Mouse (Mus musculus): ENCODE measurements around the gene Tbc1d2b. TPM values are rescaled to one million over a fixed set of nuclear protein-coding genes. Genes with fewer than 3 reads are reported as not detected.

Tbc1d2b gene
- polyA plus RNA-seq, 1 experiment from 2014 or later = 9.6 TPM

DNA sequence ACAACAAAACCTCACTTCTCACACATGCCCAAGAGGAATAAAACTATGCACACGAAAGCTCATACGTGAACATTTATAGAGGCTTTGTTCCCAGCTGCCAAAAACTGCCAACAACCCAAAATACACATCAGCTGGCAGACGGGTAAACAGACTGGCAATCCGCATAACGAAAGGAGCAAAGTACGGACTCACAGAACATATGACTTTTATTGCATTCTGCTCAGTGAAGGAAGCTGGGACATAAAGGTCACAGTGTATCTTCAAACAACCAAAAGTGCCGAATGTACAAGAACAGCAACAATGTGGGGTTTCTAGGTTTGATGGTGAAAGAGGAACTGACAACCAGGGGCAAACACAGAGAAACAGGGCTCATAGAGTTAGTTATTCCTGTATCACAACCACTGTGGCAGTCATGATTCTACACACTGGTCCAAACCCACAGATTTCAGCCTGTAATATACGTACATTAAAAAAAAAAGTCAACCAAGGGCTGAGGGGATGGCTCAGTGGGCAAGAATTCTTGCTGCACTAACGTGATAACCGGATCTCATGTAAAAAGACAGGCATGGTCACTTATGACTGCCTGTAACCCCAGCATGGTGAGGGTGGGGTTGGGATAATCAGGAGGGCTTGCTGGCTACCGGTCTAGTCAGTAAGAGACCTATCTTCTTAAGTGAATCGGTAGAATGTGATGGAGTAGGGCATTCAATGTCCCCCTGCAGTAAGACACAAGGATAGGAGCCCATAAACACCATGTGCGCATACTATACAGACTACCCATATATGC, 19.4 kb downstream of the Tbc1d2b start:
- H3K27ac ChIP-seq (replicated peaks; ENCODE audit: low read depth, low read length) = no peak overlapping the region
- no peaks in the 10 kb centered on the region for H3K4me1 ChIP-seq (ENCODE audit: control insufficient read depth, insufficient read depth, low read length)
- no peak overlapping the region for H3K9ac ChIP-seq (ENCODE audit: low read length)
- no peak overlapping the region for H3K4me2 ChIP-seq (ENCODE audit: low read depth, severe bottlenecking)
- H3K36me3 ChIP-seq (ENCODE audit: control insufficient read depth, insufficient read depth, low read length) = no peaks in the 10 kb centered on the region
- H3K9me3 ChIP-seq (ENCODE audit: control insufficient read depth, low read length) = no peaks in the 10 kb centered on the region
- ATAC-seq (ENCODE audit: insufficient number of reproducible peaks, low FRiP score, low TSS enrichment, low read depth) = no peak
- no peak overlapping the region for H3K4me3 ChIP-seq (ENCODE audit: low read depth, low read length)
- H3K27me3 ChIP-seq (ENCODE audit: control insufficient read depth, insufficient read depth, low read length) = no peaks in the 10 kb centered on the region
- no peak for DNase-seq (ENCODE audit: low spot score)
- WGBS = 89% methylated on average over 13 of the region's 13 CpGs

DNA sequence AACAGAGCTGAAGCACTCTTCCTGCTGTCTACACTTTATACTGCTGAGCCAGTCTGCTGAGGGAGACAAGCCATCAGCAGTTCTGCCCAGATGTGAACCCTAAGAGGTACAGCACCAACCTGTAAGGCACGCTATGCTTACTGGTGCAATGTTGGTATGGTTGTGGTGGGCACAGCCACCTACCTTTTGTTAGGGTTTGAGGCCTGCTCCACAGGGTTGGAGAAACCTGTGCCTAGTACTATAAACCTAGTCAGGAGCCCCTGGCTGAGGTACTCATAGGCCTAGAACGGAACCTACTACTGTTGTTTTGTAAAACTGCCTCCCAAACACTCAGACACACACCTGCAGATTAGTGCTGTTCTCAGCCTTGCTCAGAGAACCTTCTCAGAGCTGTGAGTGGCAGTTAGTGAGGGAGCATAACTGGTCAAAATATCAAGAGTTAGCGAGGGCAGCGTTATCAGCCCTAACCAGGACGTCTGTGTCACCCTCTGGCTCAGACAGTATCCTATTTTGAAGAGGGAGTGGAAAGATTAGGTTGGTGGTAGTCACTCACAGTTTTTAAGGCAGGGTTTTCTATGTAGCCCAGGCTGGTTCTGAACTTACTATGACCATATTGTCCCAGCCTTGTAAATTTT, 20.3 kb downstream of the Tbc1d2b start:
- Histone ChIP-seq H3K4me1 (ENCODE audit: control insufficient read depth, insufficient read depth, low read length) (no peaks in the 10 kb centered on the region), H3K27me3 (ENCODE audit: control insufficient read depth, insufficient read depth, low read length) (no peaks in the 10 kb centered on the region), H3K9ac (ENCODE audit: low read length) (no peak overlapping the region), H3K4me2 (ENCODE audit: low read depth, severe bottlenecking) (no peak overlapping the region), H3K27ac (replicated peaks; ENCODE audit: low read depth, low read length) (no peak overlapping the region), H3K4me3 (ENCODE audit: low read depth, low read length) (no peak overlapping the region), H3K9me3 (ENCODE audit: control insufficient read depth, low read length) (no peaks in the 10 kb centered on the region), H3K36me3 (ENCODE audit: control insufficient read depth, insufficient read depth, low read length) (no peaks in the 10 kb centered on the region)
- no peak for DNase-seq (ENCODE audit: low spot score)
- 88% methylated on average over 5 of the region's 5 CpGs for WGBS
- no peak for ATAC-seq (ENCODE audit: insufficient number of reproducible peaks, low FRiP score, low TSS enrichment, low read depth)

DNA sequence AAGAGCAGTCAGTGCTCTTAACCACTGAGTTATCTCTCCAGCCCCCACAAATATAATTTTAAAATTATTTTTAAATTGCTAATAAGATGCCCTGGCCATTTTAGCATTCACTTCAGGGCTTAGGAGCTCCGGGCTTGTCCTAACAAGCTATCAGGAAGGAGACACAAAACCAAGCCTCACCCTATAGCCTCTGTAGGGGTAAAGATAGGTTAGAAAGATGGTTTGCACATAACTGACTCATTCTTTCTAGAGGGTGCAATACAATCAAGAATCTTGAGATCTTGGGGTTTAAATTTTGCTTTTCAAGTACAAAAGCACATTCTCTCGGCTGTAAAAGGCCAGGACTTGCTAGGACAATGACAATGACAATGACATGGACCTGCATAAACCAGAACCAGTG, 21.6 kb downstream of the Tbc1d2b start:
- DNase-seq (ENCODE audit: low spot score) = no peak
- ATAC-seq (ENCODE audit: insufficient number of reproducible peaks, low FRiP score, low TSS enrichment, low read depth) = no peak
- Histone ChIP-seq H3K4me3 (ENCODE audit: low read depth, low read length) (no peak overlapping the region), H3K27me3 (ENCODE audit: control insufficient read depth, insufficient read depth, low read length) (no peaks in the 10 kb centered on the region), H3K4me1 (ENCODE audit: control insufficient read depth, insufficient read depth, low read length) (no peaks in the 10 kb centered on the region), H3K9ac (ENCODE audit: low read length) (no peak overlapping the region), H3K9me3 (ENCODE audit: control insufficient read depth, low read length) (no peaks in the 10 kb centered on the region), H3K27ac (replicated peaks; ENCODE audit: low read depth, low read length) (no peak overlapping the region), H3K36me3 (ENCODE audit: control insufficient read depth, insufficient read depth, low read length) (no peaks in the 10 kb centered on the region), H3K4me2 (ENCODE audit: low read depth, severe bottlenecking) (no peak overlapping the region)
- 86% methylated on average over 2 of the region's 2 CpGs for WGBS

DNA sequence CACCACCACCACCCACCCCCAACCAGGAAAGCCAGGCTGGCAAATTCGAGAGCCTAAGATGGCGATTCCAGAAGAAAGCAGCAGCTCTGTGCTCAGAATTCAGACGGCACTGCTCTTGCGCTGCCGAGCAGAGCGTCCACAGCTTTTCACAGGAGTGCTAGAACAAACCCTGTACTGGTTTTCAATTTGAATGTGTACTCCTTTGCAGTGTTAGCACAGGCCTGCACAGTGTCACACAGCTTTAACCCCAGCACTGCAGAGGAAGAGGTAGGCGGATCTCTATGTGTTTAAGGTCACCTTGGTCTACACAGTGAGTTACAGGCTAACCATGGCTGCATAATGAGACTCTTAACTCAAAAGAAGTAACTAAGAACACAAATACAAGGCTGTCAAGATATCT, 22.3 kb downstream of the Tbc1d2b start:
- H3K27me3 ChIP-seq (ENCODE audit: control insufficient read depth, insufficient read depth, low read length) = no peaks in the 10 kb centered on the region
- no peak overlapping the region for H3K27ac ChIP-seq (replicated peaks; ENCODE audit: low read depth, low read length)
- ATAC-seq (ENCODE audit: insufficient number of reproducible peaks, low FRiP score, low TSS enrichment, low read depth) (no peak), DNase-seq (ENCODE audit: low spot score) (no peak)
- no peaks in the 10 kb centered on the region for H3K4me1 ChIP-seq (ENCODE audit: control insufficient read depth, insufficient read depth, low read length)
- no peak overlapping the region for H3K4me2 ChIP-seq (ENCODE audit: low read depth, severe bottlenecking)
- H3K4me3 ChIP-seq (ENCODE audit: low read depth, low read length) = no peak overlapping the region
- no peak overlapping the region for H3K9ac ChIP-seq (ENCODE audit: low read length)
- 92% methylated on average over 7 of the region's 7 CpGs for WGBS
- no peaks in the 10 kb centered on the region for H3K36me3 ChIP-seq (ENCODE audit: control insufficient read depth, insufficient read depth, low read length)
- H3K9me3 ChIP-seq (ENCODE audit: control insufficient read depth, low read length) = no peaks in the 10 kb centered on the region

DNA sequence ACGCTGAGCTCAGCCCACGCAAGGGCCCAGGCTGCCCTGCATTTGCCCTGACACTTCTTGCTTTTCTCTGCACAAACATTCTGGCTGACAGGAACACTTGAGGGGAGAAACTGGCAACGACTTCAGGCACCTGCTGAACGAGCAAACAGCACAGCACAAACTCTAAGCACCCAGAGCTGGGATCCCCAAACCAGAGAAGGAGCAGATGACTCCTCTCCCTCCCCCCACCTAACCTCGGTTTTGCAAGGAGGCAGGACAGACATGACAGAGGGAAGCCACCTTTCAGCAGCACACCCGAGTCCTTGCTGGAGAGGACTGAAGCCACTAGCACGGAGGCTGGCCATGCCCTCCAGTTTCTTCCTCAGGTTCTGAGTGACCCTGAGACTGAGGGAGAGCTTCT, 23.3 kb downstream of the Tbc1d2b start:
- ATAC-seq (ENCODE audit: insufficient number of reproducible peaks, low FRiP score, low TSS enrichment, low read depth) (no peak), DNase-seq (ENCODE audit: low spot score) (no peak)
- 84% methylated on average over 7 of the region's 7 CpGs for WGBS
- Histone ChIP-seq H3K4me2 (ENCODE audit: low read depth, severe bottlenecking) (no peak overlapping the region), H3K36me3 (ENCODE audit: control insufficient read depth, insufficient read depth, low read length) (no peaks in the 10 kb centered on the region), H3K4me3 (ENCODE audit: low read depth, low read length) (no peak overlapping the region), H3K4me1 (ENCODE audit: control insufficient read depth, insufficient read depth, low read length) (no peaks in the 10 kb centered on the region), H3K27ac (replicated peaks; ENCODE audit: low read depth, low read length) (no peak overlapping the region), H3K27me3 (ENCODE audit: control insufficient read depth, insufficient read depth, low read length) (no peaks in the 10 kb centered on the region), H3K9me3 (ENCODE audit: control insufficient read depth, low read length) (no peaks in the 10 kb centered on the region), H3K9ac (ENCODE audit: low read length) (no peak overlapping the region)

DNA sequence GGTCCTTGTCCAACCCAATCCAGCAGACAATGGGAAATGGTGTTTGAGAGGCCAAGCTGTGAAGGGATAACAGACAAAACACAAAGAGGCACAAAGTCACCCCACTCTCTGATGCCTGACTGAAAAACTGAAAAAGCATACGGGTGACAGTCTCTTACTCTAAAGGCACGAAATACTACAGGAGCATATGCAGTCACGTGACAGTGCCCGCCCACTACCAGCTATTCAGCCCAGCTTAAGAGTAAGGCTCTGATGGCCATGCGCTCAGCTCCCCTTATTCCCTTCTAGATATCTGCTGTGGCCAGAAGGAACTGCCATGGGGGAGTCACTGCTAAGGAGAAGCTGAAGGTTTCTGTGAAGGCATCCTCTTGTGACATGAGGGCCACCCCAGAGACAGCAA, 24.8 kb downstream of the Tbc1d2b start:
- H3K36me3 ChIP-seq (ENCODE audit: control insufficient read depth, insufficient read depth, low read length) = no peaks in the 10 kb centered on the region
- no peak overlapping the region for H3K27ac ChIP-seq (replicated peaks; ENCODE audit: low read depth, low read length)
- DNase-seq (ENCODE audit: low spot score) (no peak), ATAC-seq (ENCODE audit: insufficient number of reproducible peaks, low FRiP score, low TSS enrichment, low read depth) (no peak)
- no peak overlapping the region for H3K4me2 ChIP-seq (ENCODE audit: low read depth, severe bottlenecking)
- no peak overlapping the region for H3K4me3 ChIP-seq (ENCODE audit: low read depth, low read length)
- H3K4me1 ChIP-seq (ENCODE audit: control insufficient read depth, insufficient read depth, low read length) = no peaks in the 10 kb centered on the region
- no peaks in the 10 kb centered on the region for H3K9me3 ChIP-seq (ENCODE audit: control insufficient read depth, low read length)
- 95% methylated on average over 5 of the region's 5 CpGs for WGBS
- no peaks in the 10 kb centered on the region for H3K27me3 ChIP-seq (ENCODE audit: control insufficient read depth, insufficient read depth, low read length)
- H3K9ac ChIP-seq (ENCODE audit: low read length) = no peak overlapping the region

DNA sequence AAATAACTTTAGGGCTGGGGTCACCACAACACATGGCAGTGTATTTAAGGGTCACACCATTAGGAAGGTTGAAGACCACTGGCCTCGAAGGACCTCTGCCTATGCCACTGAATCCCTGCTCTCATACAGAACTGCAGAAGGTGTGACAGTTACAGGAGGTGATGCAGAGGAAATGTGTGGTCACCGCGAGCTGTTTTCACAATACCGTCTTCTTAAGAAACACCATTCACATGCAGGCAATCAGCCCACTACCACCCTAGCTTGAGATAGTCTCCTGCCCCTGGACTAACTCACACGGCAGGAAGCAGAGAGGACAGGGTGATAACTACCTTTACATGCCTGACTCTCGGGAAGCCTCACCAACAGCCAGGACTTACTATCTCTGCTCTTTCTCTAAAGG, 25.4 kb downstream of the Tbc1d2b start:
- H3K9me3 ChIP-seq (ENCODE audit: control insufficient read depth, low read length) = no peaks in the 10 kb centered on the region
- H3K4me1 ChIP-seq (ENCODE audit: control insufficient read depth, insufficient read depth, low read length) = no peaks in the 10 kb centered on the region
- no peak overlapping the region for H3K9ac ChIP-seq (ENCODE audit: low read length)
- no peak overlapping the region for H3K27ac ChIP-seq (replicated peaks; ENCODE audit: low read depth, low read length)
- no peak for DNase-seq (ENCODE audit: low spot score)
- H3K4me3 ChIP-seq (ENCODE audit: low read depth, low read length) = no peak overlapping the region
- H3K36me3 ChIP-seq (ENCODE audit: control insufficient read depth, insufficient read depth, low read length) = no peaks in the 10 kb centered on the region
- ATAC-seq (ENCODE audit: insufficient number of reproducible peaks, low FRiP score, low TSS enrichment, low read depth) = no peak
- no peak overlapping the region for H3K4me2 ChIP-seq (ENCODE audit: low read depth, severe bottlenecking)
- WGBS = 90% methylated on average over 6 of the region's 6 CpGs
- H3K27me3 ChIP-seq (ENCODE audit: control insufficient read depth, insufficient read depth, low read length) = no peaks in the 10 kb centered on the region

DNA sequence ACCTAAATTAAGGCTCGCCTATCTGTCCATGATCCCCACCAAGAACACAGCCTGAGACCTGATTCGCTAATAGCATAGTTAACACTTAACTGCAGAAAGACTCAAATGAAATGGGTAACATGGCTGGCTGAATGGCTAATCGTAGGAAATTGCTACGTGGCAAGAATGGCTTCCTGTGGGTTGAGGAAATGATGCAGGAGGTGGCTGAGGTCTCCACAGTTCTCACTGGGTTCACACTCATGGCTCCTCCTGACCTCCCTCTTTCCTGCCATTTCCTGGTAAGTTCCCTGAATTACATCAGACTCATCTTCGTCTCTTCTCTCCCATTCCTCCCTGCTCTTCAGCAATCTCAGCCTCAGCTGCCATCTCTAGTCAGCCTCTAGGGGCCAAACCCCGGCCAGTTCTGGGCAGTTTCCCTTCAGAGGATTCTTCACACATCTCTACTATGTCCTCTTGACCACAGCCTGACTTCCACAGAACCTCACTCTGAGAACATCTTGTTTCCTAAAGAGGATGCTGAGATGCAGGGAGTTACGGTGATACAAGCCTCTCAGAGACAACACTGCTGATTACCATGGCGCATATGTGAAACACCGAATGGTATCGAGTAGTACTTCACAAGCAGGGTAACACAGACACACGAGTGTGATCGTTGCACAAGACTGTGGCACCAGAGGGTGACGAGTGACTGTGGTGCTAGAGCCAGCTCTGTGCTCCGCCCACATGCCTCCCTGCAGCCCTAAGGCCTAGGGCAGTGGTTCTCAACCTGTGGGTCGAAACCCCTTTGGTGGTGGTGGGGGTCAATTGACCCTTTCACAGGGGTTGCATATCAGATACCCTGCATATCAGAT, 26.1 kb downstream of the Tbc1d2b start:
- Histone ChIP-seq H3K4me3 (ENCODE audit: low read depth, low read length) (no peak overlapping the region), H3K36me3 (ENCODE audit: control insufficient read depth, insufficient read depth, low read length) (no peaks in the 10 kb centered on the region), H3K4me1 (ENCODE audit: control insufficient read depth, insufficient read depth, low read length) (no peaks in the 10 kb centered on the region), H3K9me3 (ENCODE audit: control insufficient read depth, low read length) (no peaks in the 10 kb centered on the region), H3K9ac (ENCODE audit: low read length) (no peak overlapping the region), H3K27ac (replicated peaks; ENCODE audit: low read depth, low read length) (no peak overlapping the region), H3K27me3 (ENCODE audit: control insufficient read depth, insufficient read depth, low read length) (no peaks in the 10 kb centered on the region), H3K4me2 (ENCODE audit: low read depth, severe bottlenecking) (no peak overlapping the region)
- DNase-seq (ENCODE audit: low spot score) = no peak
- no peak for ATAC-seq (ENCODE audit: insufficient number of reproducible peaks, low FRiP score, low TSS enrichment, low read depth)
- WGBS = 87% methylated on average over 15 of the region's 15 CpGs

Data from limb, embryonic 11.5 days (tissue).